Mouse (Mus musculus): ENCODE results near the gene Cd4. TPM values are rescaled to one million over a fixed set of nuclear protein-coding genes. Genes with fewer than 3 reads are reported as not detected.

Gene Cd4
- polyA plus RNA-seq, 1 experiment from 2014 or later, result 0.14 TPM

GRCm38 (mm10) chr6:124859725-124860124 lies 28.3 kb downstream of the Cd4 start:
- no peak overlapping the region for H3K9ac ChIP-seq (replicated peaks)
- peaks cover 86% of the 10 kb centered on the region for H3K27me3 ChIP-seq (ENCODE audit: insufficient read depth, low read length)
- H3K9me3 ChIP-seq (ENCODE audit: low read length), result no peaks in the 10 kb centered on the region
- no peak overlapping the region for H3K4me2 ChIP-seq (ENCODE audit: low read depth, low read length)
- WGBS (ENCODE audit: insufficient replicate concordance), result 6% methylated on average over 12 of the region's 12 CpGs
- TF ChIP-seq EP300 (IDR thresholded peaks at IDR 0.05; ENCODE audit: low read depth) (no peak), CTCF (IDR thresholded peaks at IDR 0.05; ENCODE audit: low read depth) (peak; percentile 89)
- H3K27ac ChIP-seq (ENCODE audit: low read depth), result no peak overlapping the region
- peak; percentile 85 for DNase-seq
- no peaks in the 10 kb centered on the region for H3K36me3 ChIP-seq (replicated peaks; ENCODE audit: insufficient read depth, low read length)
- H3K4me3 ChIP-seq (ENCODE audit: low read depth, low read length), result no peak overlapping the region
- ATAC-seq, result 0 out of 2 replicates have a peak, but pooled peaks have one; percentile 24
- H3K4me1 ChIP-seq (ENCODE audit: insufficient read depth), result peaks cover 13% of the 10 kb centered on the region

DNA sequence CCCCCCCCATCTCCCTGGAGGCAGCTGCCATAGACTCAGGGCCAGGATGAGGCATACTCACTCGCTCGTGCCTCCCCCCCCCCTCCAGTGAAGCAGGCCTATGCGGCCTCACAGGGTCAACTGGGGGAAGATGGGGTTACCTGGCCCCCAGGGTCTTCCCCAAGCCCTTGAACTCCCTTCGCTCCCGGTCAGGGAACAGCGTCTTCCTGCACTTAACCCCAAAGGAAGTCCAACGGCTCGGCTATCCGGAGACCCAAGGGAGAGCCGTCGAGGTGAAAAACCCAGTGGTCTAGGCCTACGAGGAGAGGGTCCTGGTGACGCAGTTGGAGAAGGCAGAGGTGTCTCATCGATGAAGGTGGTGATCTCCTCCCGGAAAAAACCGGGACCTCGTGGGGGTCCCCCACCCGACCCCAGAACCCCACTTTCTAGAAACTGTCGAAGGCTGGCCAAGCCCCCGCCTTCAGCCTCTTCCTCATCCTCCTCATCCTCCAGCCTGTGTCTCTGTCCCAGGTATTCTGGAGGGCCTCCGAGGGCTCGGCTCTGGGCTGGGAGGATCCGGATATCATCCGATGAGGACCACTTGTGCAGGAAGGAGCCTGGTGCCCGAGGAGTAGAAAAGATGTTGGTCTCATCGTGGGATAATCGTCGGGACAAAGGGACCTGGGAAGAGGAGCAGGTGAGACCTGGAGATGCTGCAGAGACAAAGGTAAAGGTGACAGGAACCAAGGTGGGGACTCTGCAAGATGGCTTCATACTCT lies 29.3 kb downstream of the Cd4 start:
- Histone ChIP-seq H3K9me3 (ENCODE audit: low read length) (no peaks in the 10 kb centered on the region), H3K36me3 (replicated peaks; ENCODE audit: insufficient read depth, low read length) (no peaks in the 10 kb centered on the region), H3K27ac (ENCODE audit: low read depth) (no peak overlapping the region), H3K4me3 (ENCODE audit: low read depth, low read length) (no peak overlapping the region), H3K9ac (replicated peaks) (no peak overlapping the region), H3K4me2 (ENCODE audit: low read depth, low read length) (no peak overlapping the region), H3K4me1 (ENCODE audit: insufficient read depth) (peaks cover 11% of the 10 kb centered on the region), H3K27me3 (ENCODE audit: insufficient read depth, low read length) (peaks cover 80% of the 10 kb centered on the region)
- WGBS (ENCODE audit: insufficient replicate concordance), result 68% methylated on average over 26 of the region's 28 CpGs
- ATAC-seq (no peak), DNase-seq (no peak)
- TF ChIP-seq EP300 (IDR thresholded peaks at IDR 0.05; ENCODE audit: low read depth) (no peak), CTCF (IDR thresholded peaks at IDR 0.05; ENCODE audit: low read depth) (no peak)

GRCm38 (mm10) chr6:124857840-124858530 lies 30.0 kb downstream of the Cd4 start:
- ATAC-seq, result no peak
- Histone ChIP-seq H3K4me3 (ENCODE audit: low read depth, low read length) (peak overlapping the region; percentile 52), H3K36me3 (replicated peaks; ENCODE audit: insufficient read depth, low read length) (no peaks in the 10 kb centered on the region), H3K27ac (ENCODE audit: low read depth) (no peak overlapping the region), H3K9me3 (ENCODE audit: low read length) (no peaks in the 10 kb centered on the region), H3K4me1 (ENCODE audit: insufficient read depth) (peaks cover 6% of the 10 kb centered on the region), H3K9ac (replicated peaks) (no peak overlapping the region), H3K4me2 (ENCODE audit: low read depth, low read length) (peak overlapping the region; percentile 83), H3K27me3 (ENCODE audit: insufficient read depth, low read length) (peaks cover 72% of the 10 kb centered on the region)
- TF ChIP-seq EP300 (IDR thresholded peaks at IDR 0.05; ENCODE audit: low read depth) (no peak), CTCF (IDR thresholded peaks at IDR 0.05; ENCODE audit: low read depth) (no peak)
- 32% methylated on average over 26 of the region's 26 CpGs for WGBS (ENCODE audit: insufficient replicate concordance)
- DNase-seq, result no peak

- peak; percentile 74 for ATAC-seq
- Histone ChIP-seq H3K27ac (ENCODE audit: low read depth) (peak within 1 kb of the TSS; percentile 34; the same call in 1 of the 2 replicates), H3K9ac (replicated peaks) (peak within 1 kb of the TSS; percentile 64), H3K4me3 (ENCODE audit: low read depth, low read length) (peak within 1 kb of the TSS; percentile 52), H3K36me3 (replicated peaks; ENCODE audit: insufficient read depth, low read length) (no peaks in the 10 kb centered on the region), H3K4me2 (ENCODE audit: low read depth, low read length) (peak within 1 kb of the TSS; percentile 83), H3K4me1 (ENCODE audit: insufficient read depth) (peaks cover 5% of the 10 kb centered on the region; the same call in 1 of the 2 replicates), H3K9me3 (ENCODE audit: low read length) (no peaks in the 10 kb centered on the region), H3K27me3 (ENCODE audit: insufficient read depth, low read length) (peaks cover 64% of the 10 kb centered on the region)
- under 1% methylated on average over 78 of the region's 86 CpGs for WGBS (ENCODE audit: insufficient replicate concordance)
- peak; percentile 72 for DNase-seq
- TF ChIP-seq EP300 (IDR thresholded peaks at IDR 0.05; ENCODE audit: low read depth), result no peak
- TF ChIP-seq CTCF (IDR thresholded peaks at IDR 0.05; ENCODE audit: low read depth), result peak; percentile 66
These were observed 30.8 kb downstream of the Cd4 start, which contains the start of gene P3h3 for GRCm38 (mm10) chr6:124856916-124857839. Gene P3h3 (minus strand): TSS chr6:124857752.

DNA sequence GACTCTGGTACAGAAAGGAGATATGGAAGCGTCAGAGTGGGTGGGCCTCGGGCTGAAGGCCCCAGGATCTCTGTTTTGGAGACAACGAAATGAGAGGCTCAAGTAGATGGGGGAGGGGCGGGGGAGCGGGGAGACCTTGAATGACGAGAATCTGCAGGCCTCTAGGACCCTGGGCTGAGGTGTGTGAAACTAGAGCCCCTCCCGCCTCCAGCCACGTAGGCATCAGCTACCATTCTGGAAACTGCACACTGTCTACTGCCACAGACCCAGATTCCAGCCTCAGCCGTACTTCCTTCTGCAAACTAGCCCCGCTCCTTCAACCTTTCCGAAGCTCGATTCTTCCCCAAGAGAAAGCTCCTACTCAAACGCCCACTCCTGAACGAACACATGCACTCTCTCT lies 31.7 kb downstream of the Cd4 start:
- ATAC-seq (no peak), DNase-seq (no peak)
- WGBS (ENCODE audit: insufficient replicate concordance), result 25% methylated on average over 12 of the region's 14 CpGs
- no peaks in the 10 kb centered on the region for H3K9me3 ChIP-seq (ENCODE audit: low read length)
- no peak overlapping the region for H3K9ac ChIP-seq (replicated peaks)
- H3K36me3 ChIP-seq (replicated peaks; ENCODE audit: insufficient read depth, low read length), result no peaks in the 10 kb centered on the region
- no peak overlapping the region for H3K4me3 ChIP-seq (ENCODE audit: low read depth, low read length)
- no peak overlapping the region for H3K27ac ChIP-seq (ENCODE audit: low read depth)
- peaks cover 5% of the 10 kb centered on the region; the same call in 1 of the 2 replicates for H3K4me1 ChIP-seq (ENCODE audit: insufficient read depth)
- TF ChIP-seq CTCF (IDR thresholded peaks at IDR 0.05; ENCODE audit: low read depth) (no peak), EP300 (IDR thresholded peaks at IDR 0.05; ENCODE audit: low read depth) (no peak)
- H3K4me2 ChIP-seq (ENCODE audit: low read depth, low read length), result no peak overlapping the region
- H3K27me3 ChIP-seq (ENCODE audit: insufficient read depth, low read length), result peaks cover 56% of the 10 kb centered on the region
